Comparison of ENCODE assay signal across 21 mouse cellular contexts in the genomic region with DNA sequence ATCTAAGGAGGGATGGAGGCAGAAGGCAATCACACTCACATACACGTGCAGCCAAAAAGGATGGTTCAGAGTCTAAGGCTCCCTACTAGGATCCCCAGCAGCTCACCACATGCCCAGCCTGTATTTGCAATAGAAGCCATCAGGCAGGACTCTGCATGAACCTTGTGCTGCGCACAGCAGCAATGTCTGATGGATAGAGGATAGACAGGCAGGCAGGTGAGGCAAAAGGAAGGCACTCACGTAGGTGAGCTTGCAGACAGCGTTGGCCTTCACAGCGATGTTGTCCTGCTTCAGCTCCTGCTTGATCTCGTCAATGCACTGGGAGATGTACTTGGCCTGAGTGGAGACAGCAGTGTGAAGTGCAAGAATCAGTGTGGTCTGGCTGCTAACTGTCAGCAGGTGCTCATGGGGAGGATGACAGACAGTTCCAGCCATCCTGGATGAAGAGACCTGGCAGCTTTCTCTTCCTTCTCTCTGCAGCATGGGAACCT. TPM values are rescaled to one million over a fixed set of nuclear protein-coding genes. Genes with fewer than 3 reads are reported as not detected.
DNase-seq lines count a peak whose midpoint lies in the region; ATAC-seq lines count a peak whose summit lies in the region.
"Had no signal": no experiment of that assay in that cellular context is flagged by ENCODE, and none has a peak within 500 bp of the region (broad histone marks: within the 10 kb centered on the region; RNA-seq: fewer than 3 reads in every experiment).

No protein-coding gene starts in this region.

- DNase-seq in cerebellum, adult 18-20 months = peak; percentile 44 to 57
- no peak for DNase-seq in cerebellum, adult 8-10 months
- DNase-seq in cerebellum, postnatal 10 days = peak; percentile 60 to 70
- DNase-seq in skeletal muscle tissue, adult 2 months (ENCODE audit: low read depth, low spot score) = peak; percentile 40
- DNase-seq in forebrain, embryonic 10.5 days (ENCODE audit: extremely low spot score, low spot score) = no peak
- DNase-seq in embryo, embryonic 10.5 days (ENCODE audit: low spot score) = no peak
- DNase-seq: adrenal gland, adult 2 months; adrenal gland, postnatal 25 days; embryo, embryonic 11 days; gastrocnemius, postnatal 36 days; heart, adult 2 months; heart, postnatal 36 days had no signal

- 91% methylated on average over 6 of the region's 6 CpGs for WGBS in forebrain, embryonic 10.5 days

- H3K4me1 ChIP-seq in megakaryocyte, embryonic 14.5 days = peaks cover 72% of the 10 kb centered on the region
- 0 out of 2 replicates have a peak, but pooled peaks cover 3% of the 10 kb centered on the region for H3K4me1 ChIP-seq in forebrain, embryonic 10.5 days

- H3K36me3 ChIP-seq in megakaryocyte, embryonic 14.5 days (replicated peaks; ENCODE audit: low read length) = peaks cover 96% of the 10 kb centered on the region
- H3K36me3 ChIP-seq in forebrain, embryonic 10.5 days (replicated peaks) = peaks cover 94% of the 10 kb centered on the region

- no peaks in the 10 kb centered on the region for H3K9me3 ChIP-seq in megakaryocyte, embryonic 14.5 days
- H3K9me3 ChIP-seq in forebrain, embryonic 10.5 days = no peaks in the 10 kb centered on the region
- H3K9me3 ChIP-seq: embryonic facial prominence, embryonic 15.5 days; forebrain, embryonic 12.5 days; heart, embryonic 13.5 days had no signal

- no peaks in the 10 kb centered on the region for H3K27me3 ChIP-seq in megakaryocyte, embryonic 14.5 days (replicated peaks)
- H3K27me3 ChIP-seq in forebrain, embryonic 10.5 days (ENCODE audit: poor library complexity, severe bottlenecking) = no peaks in the 10 kb centered on the region
- H3K27me3 ChIP-seq: embryonic facial prominence, embryonic 15.5 days; forebrain, embryonic 12.5 days; heart, embryonic 13.5 days had no signal

- no peak for ATAC-seq in megakaryocyte, adult 5-6 weeks (ENCODE audit: poor library complexity, severe bottlenecking)
- ATAC-seq: forebrain, embryonic 16.5 days; hindbrain, postnatal 0 days had no signal

- H3K27ac ChIP-seq in forebrain, embryonic 10.5 days = no peak overlapping the region
- H3K27ac ChIP-seq: embryonic facial prominence, embryonic 15.5 days; forebrain, embryonic 12.5 days; heart, adult 2 months; heart, embryonic 13.5 days; hindbrain, postnatal 0 days; kidney, postnatal 0 days had no signal

- peak overlapping the region; percentile 54 for H3K4me3 ChIP-seq in megakaryocyte, embryonic 14.5 days (replicated peaks)
- H3K4me3 ChIP-seq in forebrain, embryonic 10.5 days = no peak overlapping the region
- H3K4me3 ChIP-seq: embryonic facial prominence, embryonic 15.5 days; erythroblast, embryonic 14.5 days; forebrain, embryonic 12.5 days; heart, adult 2 months; heart, embryonic 13.5 days had no signal

RNA-seq across cellular contexts. Expression of gene Ap3d1, which starts 9.4 kb away (rescaled TPM):
- 10.9 and 24.8 TPM in 2 replicates for polyA plus RNA-seq in megakaryocyte, embryonic 14.5 days (2012; ENCODE audit: insufficient read depth, low replicate concordance)
- total RNA-seq in megakaryocyte, adult 5-6 weeks (2015) = 42.6 and 52.4 TPM in 2 replicates
- total RNA-seq in megakaryocyte, adult 5-6 weeks (2017) = 48.6 and 62.0 TPM in 2 replicates
- polyA plus RNA-seq in forebrain, embryonic 10.5 days (2016; fragmentation: Nextera tagmentation; extraction: Ambion mirVana) = 58.2 and 58.7 TPM in 2 replicates

RNA-seq across cellular contexts. Expression of gene Dot1l, which starts 22.4 kb away (rescaled TPM):
- 35.3 and 88.7 TPM in 2 replicates for polyA plus RNA-seq in megakaryocyte, embryonic 14.5 days (2012; ENCODE audit: insufficient read depth, low replicate concordance)
- 19.5 and 23.0 TPM in 2 replicates for total RNA-seq in megakaryocyte, adult 5-6 weeks (2015)
- total RNA-seq in megakaryocyte, adult 5-6 weeks (2017) = 6.9 and 9.8 TPM in 2 replicates
- polyA plus RNA-seq in forebrain, embryonic 10.5 days (2016; fragmentation: Nextera tagmentation; extraction: Ambion mirVana) = 20.8 and 21.7 TPM in 2 replicates

RNA-seq across cellular contexts. Expression of gene Izumo4, which starts 30.7 kb away (rescaled TPM):
- 19.4 and 27.8 TPM in 2 replicates for polyA plus RNA-seq in megakaryocyte, embryonic 14.5 days (2012; ENCODE audit: insufficient read depth, low replicate concordance)
- total RNA-seq in megakaryocyte, adult 5-6 weeks (2015) = 11.3 and 14.2 TPM in 2 replicates
- total RNA-seq in megakaryocyte, adult 5-6 weeks (2017) = 4.4 and 6.6 TPM in 2 replicates
- polyA plus RNA-seq in forebrain, embryonic 10.5 days (2016; fragmentation: Nextera tagmentation; extraction: Ambion mirVana) = 7.7 and 10.9 TPM in 2 replicates

RNA-seq across cellular contexts. Expression of gene Mob3a, which starts 30.9 kb away (rescaled TPM):
- polyA plus RNA-seq in megakaryocyte, embryonic 14.5 days (2012; ENCODE audit: insufficient read depth, low replicate concordance) = 61.8 and 135 TPM in 2 replicates
- 61.8 and 72.0 TPM in 2 replicates for total RNA-seq in megakaryocyte, adult 5-6 weeks (2015)
- total RNA-seq in megakaryocyte, adult 5-6 weeks (2017) = 65.0 and 77.3 TPM in 2 replicates
- 53.9 and 54.7 TPM in 2 replicates for polyA plus RNA-seq in forebrain, embryonic 10.5 days (2016; fragmentation: Nextera tagmentation; extraction: Ambion mirVana)

RNA-seq across cellular contexts. Expression of gene Mknk2, which starts 54.7 kb away (rescaled TPM):
- polyA plus RNA-seq in megakaryocyte, embryonic 14.5 days (2012; ENCODE audit: insufficient read depth, low replicate concordance) = 472 and 996 TPM in 2 replicates
- 53.5 and 61.1 TPM in 2 replicates for total RNA-seq in megakaryocyte, adult 5-6 weeks (2015)
- total RNA-seq in megakaryocyte, adult 5-6 weeks (2017) = 63.3 and 74.8 TPM in 2 replicates
- 91.0 and 100 TPM in 2 replicates for polyA plus RNA-seq in forebrain, embryonic 10.5 days (2016; fragmentation: Nextera tagmentation; extraction: Ambion mirVana)

Comparison
In these comparisons a context has a peak if more than half of its experiments do, and no peak if none do; other contexts are left out.
1. DNase-seq: peak in cerebellum, adult 18-20 months (2 of 2), cerebellum, postnatal 10 days (2 of 2) and skeletal muscle tissue, adult 2 months (single experiment); none in cerebellum, adult 8-10 months (single experiment), forebrain, embryonic 10.5 days (single experiment) and embryo, embryonic 10.5 days (single experiment).